Mouse (Mus musculus): ENCODE measurements at regions not wholly inside any gene's neighbourhood (a gene's known extent, or its start where the extent isn't known, plus 50 kb on each side); places are given as distances from the start of the nearest gene placed in this dataset.

DNA sequence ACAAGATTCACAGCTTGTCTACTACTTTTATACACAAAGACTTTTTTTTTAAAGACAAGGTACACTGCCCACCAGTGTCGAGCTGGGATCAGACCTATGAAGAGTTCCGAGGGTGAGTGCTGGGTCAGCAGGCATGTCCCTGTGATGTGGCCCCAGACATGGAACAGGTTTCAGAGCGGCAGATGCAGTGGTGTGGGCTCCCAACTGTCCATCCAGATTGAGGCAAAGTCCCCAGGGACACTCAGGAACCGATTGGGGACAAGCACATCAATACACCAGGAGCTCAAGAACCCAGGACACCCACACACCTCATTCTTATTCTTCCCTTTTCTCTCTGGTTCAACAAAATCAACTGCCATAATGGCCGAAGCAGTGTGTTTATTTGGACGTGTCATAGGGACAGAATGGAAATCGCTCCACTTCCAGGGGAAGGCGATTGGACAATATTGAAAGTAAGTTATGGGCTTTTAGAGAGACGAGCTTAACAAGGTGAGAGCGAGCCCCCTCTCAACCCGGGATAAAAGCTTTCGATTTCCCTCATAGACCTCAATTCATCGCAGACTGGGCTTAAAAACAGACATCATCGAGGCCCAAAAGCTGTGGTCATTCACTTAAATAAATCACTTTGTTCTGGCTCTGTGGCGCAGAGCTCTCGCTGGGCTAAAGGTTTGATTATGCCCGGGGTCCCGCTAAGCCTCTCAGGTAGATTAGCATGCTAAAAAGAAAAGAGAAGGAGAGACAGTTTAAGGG is 127.6 kb upstream of the Zdhhc25 start:
- no peak for DNase-seq (ENCODE audit: low spot score in 2 of 2)

DNA sequence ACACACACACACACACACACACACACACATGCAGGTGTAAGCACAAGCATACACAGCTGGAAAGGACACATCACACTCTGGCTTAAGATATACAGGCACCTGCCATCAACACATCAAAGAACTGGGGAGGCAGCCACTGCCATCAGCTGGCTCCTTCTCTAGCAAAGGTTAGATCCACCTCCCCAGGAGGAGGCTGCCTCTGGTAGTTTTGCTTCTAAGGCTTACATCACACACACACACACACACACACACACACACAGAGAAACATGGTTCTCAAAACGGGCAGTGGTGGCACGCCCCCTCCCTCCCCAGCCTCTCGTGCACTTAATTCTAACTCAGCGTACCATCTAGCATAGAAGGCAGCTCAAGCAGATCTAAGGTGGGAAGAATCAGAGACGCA is 126.9 kb upstream of the Zdhhc25 start:
- no peak for DNase-seq (ENCODE audit: low spot score in 2 of 2)

DNA sequence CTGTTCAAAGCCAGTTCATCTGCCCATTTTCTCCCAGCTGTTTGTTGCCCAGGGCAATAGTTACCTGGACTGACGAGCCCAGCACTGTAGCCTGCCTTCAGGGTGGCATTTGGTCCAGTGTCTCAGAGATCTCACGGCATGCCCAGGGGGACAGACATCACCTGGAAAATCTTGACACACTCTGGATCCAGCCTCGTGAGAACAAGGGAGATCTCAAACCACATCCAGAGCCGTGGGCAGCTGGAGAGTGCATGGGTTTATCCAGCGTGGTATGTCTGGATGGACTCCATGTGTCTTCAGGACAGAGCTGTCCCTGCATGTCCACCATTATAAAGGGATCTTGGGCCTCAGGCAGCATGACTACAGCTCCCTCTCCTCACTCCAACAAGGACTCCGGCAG is 116.6 kb upstream of the Zdhhc25 start:
- no peak for DNase-seq (ENCODE audit: low spot score in 2 of 2)

DNA sequence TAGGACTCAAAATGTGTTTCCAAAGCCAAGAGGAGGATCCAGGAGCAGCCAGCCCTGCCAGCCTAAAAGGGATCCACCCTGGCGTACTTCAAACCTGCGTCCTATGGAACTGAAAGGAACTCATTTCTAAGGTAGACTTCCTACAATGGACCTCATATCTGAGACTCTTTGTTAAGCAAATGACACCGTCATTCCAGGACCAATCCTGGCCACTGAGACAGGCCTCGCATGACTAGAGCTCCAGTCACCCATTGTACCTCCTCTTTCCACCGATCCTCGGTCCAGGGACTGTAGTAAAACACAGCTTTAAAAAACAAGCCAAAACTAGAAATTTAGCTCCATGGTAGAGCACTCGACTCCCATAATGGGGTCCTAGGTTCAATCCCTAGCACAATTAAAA is 110.4 kb upstream of the Zdhhc25 start:
- DNase-seq (ENCODE audit: low spot score in 2 of 2): no peak

DNA sequence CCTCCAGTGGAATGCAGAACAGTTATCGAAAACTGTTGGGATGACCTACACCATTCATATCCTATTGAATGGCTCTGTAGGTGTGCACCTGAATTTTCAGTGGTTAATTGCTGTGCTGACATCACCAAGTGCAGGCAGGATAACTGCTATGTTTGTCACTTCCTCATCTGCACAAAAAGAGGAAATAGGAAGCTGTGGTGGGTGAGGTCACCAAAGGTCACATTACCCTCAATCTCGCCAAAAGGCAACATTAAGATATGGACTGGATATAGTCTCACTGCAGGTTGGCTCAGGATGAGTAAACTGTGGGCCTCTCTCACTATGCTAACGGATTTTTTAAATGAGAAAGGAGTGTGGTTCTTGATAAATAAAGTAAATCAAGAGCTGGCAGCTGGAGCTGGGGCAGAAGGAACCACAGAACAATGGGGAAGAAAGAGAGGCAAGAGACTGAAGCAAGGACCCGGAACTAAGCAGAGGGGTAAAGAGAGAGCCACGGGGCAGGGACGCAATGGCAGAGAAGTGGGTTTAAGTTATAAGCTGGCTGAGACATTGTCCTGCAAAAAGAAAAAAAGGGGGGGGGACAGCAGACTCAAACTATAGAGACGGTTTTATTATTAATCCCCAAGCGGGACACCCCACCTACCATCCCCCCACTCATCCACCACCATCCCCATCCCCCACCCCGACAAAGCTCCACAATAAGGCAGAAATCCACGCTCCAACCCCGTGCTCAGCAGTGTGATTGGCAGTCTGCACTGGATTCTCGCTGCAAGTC is 109.6 kb upstream of the Zdhhc25 start:
- DNase-seq (ENCODE audit: low spot score in 2 of 2): no peak

DNA sequence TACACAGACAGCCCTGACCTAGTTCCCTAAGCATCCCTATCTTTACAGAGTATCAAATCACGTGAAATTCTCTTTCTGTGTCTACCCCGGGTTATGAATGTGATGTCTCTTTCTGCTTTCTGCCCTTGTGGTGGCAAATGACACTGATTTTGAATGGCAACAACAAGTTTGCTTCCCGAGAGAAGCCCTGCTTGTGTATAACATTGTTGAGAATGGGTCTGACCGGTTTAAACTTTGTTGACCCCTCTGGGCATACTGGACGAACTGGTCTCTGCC is 109.1 kb upstream of the Zdhhc25 start:
- no peak for DNase-seq (ENCODE audit: low spot score in 2 of 2)

DNA sequence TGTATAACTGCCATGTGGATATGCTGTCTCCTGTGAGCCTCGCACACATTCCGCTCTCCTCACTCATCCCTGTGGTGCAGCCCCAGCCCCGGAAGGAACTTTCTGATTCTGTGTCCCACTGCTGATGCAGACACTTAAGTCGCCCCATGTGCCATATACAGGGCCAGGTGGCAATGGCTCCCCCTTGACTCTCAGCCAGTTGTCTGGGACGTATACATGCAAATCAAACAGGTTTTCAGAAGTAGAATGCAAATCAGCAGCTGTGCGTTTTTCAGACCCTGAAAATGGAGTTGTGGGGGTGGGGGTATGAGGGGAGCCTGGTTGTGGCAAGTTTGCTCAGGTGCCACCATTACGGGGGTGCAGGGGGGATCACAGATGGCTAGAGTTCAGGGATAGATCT is 102.1 kb upstream of the Zdhhc25 start:
- no peak for DNase-seq (ENCODE audit: low spot score in 2 of 2)

DNA sequence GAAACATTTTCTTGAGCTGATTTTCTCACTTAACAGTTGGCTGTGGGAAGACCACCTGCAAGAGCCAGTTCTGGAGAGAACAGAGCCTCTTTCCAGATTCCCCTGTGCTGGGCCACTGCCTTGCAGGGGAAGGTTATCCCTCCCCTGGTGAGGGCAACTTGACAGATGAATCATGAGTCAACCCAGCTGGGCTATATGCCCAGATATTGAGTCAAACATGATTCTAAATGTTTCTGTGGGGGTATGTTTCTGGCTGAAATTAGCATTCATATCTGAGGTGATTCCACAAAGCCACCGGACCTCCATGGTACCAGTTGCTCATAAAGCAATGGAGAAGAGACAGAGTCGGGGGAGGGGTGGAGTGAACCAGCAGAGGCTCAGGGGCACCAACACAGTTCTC is 97.8 kb upstream of the Zdhhc25 start:
- DNase-seq (ENCODE audit: low spot score in 2 of 2): no peak

DNA sequence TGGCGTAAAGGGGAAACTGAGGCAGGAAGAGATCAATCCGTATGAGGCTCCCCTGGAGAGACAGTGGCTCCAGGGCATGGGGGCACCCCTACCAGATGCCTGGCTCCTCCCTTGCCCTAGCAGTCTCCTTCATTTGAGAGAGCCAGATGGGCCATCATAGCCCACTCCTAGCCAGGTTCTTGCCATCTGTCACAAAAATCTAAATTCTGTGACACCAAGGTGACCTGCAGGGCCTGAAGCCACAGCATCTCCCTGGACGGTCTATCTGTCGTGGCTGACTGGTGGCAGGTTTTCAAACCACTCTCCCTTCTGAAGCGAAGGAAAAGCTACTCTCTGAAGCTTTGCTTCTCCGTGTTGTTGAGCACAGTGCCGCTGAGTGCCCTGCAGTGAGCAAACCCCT is 96.2 kb upstream of the Zdhhc25 start:
- no peak for DNase-seq (ENCODE audit: low spot score in 2 of 2)

DNA sequence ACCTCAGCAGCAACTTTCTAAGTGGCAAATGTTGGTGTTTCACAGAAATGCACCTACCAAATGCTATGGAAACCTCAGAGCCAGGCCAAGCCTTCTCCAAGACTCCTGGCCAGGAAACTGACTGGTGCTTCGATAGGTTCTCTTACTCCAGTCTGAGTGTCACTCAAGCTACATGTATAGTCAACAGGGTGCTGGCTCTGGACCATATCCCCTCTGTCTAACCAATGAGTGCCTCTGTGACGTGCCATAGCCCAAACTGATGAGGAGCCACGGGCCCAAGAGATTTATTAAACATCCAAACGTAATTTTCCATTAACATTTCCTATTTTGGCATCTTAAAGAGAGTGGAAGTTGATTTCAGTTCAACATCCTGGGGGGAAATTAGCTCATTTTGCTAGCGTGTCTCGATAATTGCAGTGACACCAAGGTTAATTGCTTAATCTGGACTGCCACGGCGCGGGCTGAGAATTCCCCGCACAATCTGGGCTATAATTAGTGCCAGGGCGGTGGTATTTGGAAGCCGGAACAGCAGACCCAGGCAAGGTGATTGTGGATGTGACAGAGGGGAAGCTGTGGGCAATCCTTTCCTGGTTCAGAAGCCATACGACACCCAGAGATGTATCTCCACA is 94.5 kb upstream of the Zdhhc25 start:
- DNase-seq (ENCODE audit: low spot score in 2 of 2): no peak

DNA sequence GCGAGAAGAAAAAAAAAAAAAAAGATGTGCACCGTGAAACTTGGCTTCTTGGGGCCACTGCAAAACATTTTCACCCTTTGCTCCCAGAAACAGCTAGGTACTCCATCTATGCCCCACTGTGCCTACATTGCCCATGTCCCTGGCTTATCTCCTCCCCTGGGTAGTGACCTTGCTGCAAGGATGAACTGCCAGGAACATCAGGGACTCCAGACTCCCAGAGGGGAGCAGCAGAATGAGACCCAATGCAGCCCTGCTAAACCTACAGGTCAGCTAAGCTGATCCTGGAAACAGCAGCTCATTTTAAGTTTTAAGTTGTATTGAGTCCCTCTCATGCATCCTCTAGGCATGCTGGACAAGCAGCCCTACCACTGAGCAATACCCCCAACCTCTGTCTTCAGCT is 92.2 kb upstream of the Zdhhc25 start:
- no peak for DNase-seq (ENCODE audit: low spot score in 2 of 2)

DNA sequence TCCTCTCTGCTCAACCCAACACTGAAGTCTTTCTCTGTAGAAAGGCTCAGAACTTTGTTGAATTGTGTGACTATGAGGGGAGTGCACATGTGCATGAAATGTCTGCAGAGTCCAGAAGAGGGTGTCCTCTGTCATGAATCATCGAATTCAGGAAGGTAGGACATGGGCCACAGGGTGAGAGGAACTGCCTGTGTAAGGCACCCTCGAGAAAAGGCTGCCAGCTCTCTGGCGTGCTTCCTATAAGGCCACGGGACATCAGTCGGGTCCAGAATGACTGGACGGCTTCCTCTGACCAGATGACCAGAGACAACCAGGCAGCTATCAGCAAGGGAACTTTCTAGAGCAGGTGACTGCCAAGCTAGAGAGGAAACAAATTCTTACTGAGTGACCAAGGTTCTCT is 91.1 kb upstream of the Zdhhc25 start:
- no peak for DNase-seq (ENCODE audit: low spot score in 2 of 2)

DNA sequence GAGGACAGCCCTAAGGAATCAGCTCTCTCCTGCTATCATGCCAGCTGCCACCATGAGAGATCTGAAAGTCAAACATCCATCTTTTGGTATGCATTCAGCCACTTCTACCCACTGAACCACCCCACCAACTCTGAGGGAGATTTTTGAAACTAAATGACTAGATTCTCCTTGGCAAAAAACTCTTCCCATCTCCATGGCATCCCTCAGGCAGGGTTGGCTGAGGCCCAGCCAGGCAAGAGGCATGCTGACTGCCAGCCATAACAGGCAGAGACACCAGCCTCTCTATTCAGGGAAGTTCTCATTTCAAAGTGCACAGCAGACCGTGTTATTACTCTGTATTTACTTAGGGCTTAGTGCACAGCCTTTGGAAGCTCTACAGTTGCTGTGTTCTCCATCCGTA is 90.5 kb upstream of the Zdhhc25 start:
- peak; percentile 14 to 18 for DNase-seq (ENCODE audit: low spot score in 2 of 2)

DNA sequence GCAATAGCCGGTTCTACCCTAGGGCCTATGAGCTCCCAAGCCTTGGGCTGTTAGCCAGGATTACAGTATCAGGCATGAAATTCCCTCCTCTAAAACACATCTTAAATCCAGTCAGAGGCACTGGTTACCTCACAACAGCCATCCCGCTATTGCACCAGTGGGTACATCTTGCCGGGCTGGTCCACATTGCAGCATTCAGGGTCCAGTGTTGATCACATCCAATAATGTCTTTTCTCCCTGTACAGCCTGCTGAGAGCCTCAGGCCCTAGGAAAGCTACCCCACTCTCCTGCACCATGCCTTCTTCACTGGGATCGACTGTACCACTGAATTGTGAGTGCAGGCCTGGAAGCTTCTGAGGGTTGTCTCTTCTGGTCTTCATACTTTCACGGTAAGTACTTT is 86.0 kb upstream of the Zdhhc25 start:
- no peak for DNase-seq (ENCODE audit: low spot score in 2 of 2)

DNA sequence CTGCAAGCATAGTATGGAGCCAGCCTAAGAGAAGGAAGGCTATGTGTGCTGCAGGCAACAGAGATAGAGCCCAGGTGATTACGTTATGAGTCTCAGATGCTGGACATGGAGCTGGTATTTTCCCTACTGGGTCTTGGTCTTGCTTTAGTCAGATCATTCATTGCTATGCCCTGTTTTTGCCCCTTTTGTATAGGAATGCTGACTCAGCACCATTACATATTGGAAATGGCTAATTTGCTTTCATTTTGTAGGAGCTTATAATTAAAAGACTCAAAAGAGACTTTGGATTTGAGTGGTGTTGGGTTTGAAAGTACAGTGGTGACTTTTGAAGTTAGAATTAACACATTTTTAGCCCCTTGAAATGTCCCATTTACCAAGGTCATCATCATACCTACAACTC is 68.9 kb upstream of the Zdhhc25 start:
- no peak for DNase-seq (ENCODE audit: low spot score in 2 of 2)

DNA sequence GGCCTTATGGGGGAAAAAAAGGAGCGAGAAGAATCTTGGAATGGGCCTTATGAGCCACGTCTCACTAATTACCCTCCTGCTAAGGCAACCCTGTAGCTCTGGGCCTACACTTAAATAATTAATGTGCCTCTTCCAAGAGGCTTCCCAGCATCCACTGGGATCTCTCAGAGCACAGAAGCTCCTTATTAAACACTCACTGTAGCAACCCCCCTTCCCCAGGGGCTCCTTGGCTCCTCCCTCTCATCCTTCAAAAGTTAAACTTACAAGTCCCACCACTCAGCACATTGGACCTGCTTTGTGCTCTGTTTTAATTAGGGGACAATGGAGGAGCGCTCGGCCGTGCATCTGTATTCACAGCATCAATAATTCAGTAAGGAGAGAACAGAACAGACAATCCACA is 68.1 kb upstream of the Zdhhc25 start:
- DNase-seq (ENCODE audit: low spot score in 2 of 2): no peak

DNA sequence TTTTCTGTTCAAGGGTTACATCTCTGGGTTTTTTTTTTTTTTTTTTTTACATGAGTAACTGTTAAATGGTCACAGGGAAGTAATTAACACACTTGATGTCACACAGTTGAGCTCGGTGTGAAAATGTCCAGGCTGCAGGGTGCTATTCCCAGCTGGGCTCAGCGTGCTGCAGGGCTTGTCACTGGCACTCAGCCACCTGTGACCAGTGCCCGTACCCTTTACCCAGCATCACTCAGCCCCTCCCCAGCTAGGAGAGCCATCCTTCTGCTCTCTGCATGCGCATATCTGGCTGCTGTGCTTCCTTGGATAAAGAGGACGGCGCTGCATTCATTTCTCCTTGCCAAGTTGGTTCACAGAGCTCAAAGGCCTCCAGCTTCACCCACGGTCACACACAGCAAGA is 66.7 kb upstream of the Zdhhc25 start:
- no peak for DNase-seq (ENCODE audit: low spot score in 2 of 2)

DNA sequence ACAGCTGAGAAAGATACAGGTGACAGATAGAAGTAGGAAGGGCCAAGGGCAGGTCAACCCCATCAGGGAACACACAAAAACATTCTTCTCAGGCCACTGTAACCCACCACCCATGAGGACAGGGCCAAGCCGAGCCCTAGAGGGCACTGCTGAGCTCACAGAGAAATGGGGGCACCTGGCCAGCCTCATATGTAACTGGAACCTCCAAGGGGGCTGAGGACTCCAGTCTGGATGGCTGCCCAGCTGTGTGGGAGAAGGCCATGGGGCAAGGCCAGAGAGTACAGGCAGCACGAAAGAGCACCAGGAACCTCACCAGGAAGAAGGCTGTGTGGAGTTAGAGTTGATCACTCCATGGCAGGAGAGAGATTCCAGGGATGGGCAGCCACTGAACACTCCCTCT is 64.6 kb upstream of the Zdhhc25 start:
- no peak for DNase-seq (ENCODE audit: low spot score in 2 of 2)

DNA sequence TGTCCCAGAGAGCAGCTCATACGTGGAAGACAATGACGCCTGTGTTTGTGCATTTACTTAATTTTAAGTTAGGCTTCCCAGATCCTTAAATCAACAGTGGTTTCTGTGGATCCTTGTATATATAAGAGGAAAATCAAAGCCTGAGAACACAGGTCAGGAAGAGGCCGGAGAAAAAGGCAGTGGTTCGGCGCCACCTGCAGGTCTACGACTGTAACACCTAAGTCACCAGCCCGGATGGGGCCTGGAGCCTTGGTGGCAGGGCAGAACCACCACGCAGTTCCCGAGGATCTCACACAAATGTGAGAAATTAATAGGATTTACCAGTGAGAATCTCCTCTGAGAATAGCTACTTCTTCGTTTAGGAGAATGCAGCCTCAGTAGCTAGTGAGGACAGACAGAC is 62.9 kb upstream of the Zdhhc25 start:
- DNase-seq (ENCODE audit: low spot score in 2 of 2): peak in 1 of 2 experiments; percentile 54

DNA sequence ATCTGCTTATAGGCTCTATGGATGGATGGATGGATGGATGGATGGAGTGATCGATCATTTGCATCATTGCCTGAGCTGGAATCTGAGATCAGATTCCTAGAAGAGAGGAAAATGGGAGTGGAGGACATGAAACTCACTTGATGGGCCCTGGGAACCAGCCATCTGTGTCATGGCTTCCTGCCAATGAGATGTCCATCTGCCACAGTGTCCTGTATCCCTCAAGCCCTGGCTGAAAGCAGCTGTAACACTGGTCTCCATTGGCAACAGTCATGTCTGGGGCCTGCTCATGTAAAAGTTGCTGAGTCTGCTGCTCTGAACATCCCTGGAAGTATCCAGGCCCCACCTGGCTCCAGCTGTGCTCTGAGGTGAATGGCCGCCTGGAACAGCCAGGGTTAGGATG is 57.5 kb upstream of the Zdhhc25 start:
- no peak for DNase-seq (ENCODE audit: low spot score in 2 of 2)

DNA sequence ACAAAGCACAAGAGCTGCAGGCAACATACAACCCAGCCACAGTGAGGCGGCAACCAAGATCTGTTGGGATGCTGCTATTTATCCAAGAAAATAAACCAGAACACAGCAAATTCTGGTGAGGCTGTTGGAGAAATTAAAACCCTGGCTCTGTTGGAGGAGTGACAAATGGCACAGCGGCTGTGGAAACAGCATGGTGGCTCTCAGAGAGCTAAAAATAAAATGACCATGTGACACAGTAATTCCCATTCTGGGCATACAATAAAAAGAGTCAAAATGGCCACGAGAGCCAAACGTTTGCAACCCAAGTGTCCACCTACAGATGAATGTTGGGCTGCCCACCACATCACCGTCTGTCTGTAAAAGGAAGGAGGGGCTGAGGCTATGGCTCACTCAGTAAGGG is 55.9 kb upstream of the Zdhhc25 start:
- DNase-seq (ENCODE audit: low spot score in 2 of 2): no peak

DNA sequence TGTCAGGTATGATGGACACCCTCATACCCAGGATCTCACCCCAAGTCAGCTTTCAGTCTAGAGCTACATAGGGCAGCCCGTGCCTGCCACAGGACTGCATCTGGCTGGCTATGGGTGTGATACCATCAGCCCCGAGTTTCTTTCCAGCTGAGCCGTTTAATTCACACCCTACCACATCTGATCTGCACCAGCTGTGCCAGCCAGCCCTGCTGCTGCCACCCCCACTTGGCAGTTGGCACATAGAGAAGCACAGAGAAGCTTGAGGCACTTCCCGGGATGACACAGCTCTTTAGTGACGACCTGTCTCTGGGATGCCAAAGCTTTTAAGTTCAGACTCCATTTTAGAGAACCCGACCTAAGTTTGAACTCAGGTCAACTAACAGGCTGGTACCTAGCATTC is 51.8 kb upstream of the Zdhhc25 start:
- DNase-seq (ENCODE audit: low spot score in 2 of 2): no peak

All from frontal cortex, postnatal 10 days (tissue).